Mouse (Mus musculus) E14TG2a.4 (cell line): ENCODE results near the gene Pdgfb.

ENCODE experiments used
- CTCF ChIP-seq: conservative IDR thresholded peaks from 2 replicates; pipeline ENCODE4 v1.5.1; 2014; ENCODE audit warnings: low read length
- NANOG ChIP-seq: IDR thresholded peaks from 2 replicates; pipeline ENCODE4 v1.6.1; 2014; ENCODE audit warnings: borderline replicate concordance, low read length, mixed read lengths

DNA sequence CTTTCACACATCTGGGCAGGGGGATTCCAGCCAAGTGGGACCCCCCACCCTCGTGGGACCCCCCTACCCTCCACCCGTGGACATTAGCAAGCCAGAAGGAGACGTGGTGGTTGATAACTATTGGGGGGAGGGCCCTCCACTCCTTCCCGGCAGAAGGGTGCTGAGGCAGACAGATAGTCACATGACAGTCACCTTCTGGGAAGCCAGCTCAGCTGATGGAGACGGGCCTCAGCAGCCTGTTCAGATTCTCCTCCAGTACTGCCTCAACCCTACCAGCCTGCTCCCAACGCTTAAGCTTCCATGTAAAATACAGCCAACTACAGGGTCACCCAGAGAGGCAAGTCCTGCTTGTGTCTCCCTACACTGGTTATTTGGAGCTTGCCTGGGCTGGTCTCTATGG, 3.6 kb downstream of the Pdgfb start:
- TF ChIP-seq CTCF (no peak), NANOG (no peak)
